Mouse (Mus musculus): Measurements from ENCODE around the gene Ccnd2. TPM values are rescaled to one million over a fixed set of nuclear protein-coding genes. Genes with fewer than 3 reads are reported as not detected.

Gene Ccnd2
- total RNA-seq, 1 experiment from 2014 or later: 374 TPM

DNA sequence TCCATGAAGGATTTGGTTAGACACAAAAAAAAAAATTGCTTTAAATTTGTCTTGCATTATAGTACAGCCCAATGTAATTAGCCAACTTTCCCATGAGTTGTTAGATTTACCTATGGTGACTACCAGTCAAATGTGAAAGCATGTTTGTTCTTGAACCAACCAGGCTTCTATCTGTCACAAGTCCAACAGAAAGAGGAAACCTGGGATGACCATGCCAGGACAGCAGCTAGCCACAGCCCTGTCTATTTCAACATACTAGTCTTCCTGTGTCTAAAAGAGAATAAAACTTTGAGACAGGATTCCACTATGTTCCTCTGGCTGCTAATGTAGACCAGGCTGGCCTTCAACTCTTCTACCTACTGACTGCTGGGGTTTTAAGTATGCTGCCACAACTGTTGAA is 44.6 kb downstream of the Ccnd2 start:
- no peak for DNase-seq

DNA sequence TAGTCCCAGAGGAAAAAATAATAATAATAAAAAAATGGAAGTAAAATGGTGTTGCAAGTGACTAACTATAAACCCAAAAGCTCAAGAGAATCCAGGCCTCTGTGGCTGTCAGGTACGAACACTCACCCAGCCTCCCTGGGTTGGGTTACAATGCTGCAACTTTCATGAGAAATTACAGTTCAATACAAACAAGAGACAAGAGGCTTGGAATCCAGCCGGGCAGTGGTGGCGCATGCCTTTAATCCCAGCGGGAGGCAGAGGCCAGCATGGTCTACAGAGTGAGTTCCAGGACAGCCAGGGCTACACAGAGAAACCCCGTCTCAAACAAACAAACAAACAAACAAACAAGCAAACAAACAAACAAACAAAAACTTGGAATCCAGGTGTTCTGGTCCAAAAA is 45.3 kb downstream of the Ccnd2 start:
- DNase-seq: no peak

- DNase-seq: no peak
Observed at GRCm38 (mm10) chr6:127106189-127106588, 45.8 kb downstream of the Ccnd2 start.

DNA sequence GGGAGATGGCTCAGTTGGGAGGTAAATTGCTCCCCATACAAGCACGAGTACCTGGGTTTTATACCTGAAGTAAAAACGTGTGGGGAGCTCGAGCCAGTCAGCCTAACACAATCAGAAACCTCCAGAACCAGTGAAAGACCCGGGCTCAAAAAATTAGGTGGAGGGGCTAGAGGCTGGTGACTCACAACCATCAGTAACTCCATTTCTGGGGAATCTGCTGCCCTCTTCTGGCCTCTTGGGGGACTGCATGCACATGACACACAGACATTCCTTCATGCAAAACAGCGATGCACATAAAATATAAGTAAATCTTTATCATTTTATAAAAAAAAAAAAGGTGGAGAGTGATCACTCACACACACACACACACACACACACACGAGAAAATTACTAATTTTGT is 46.9 kb downstream of the Ccnd2 start:
- peak; percentile 29 for DNase-seq

DNA sequence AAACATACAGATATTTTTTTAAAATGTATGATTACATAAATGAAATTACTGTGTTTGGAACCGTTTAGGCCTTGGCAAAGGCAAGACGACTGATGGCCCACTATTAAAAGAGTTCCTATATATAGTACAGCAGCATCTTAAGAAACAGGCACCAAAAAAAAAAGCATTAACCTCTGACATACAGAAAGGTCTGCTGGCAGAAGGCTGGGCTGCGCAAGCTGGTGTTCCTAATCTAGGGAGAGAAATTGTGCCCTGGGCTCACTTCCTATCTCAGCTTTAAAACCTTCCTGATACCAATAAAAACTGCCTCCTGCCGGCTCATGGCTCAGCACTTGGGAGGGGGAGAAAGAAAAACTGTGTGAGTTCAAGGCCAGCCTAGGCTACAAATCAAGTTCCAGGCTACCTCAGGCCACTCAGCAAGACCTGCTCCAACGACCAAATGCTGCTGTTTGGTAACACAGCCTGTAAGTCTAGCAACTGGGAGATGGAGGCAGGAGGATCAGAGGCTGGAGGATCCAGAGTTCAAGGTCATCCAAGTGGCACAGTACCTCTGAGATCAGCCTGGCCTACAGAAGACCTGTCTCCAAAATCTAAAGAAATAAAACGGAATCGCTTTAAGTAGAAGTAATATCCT is 47.5 kb downstream of the Ccnd2 start:
- no peak for DNase-seq

DNA sequence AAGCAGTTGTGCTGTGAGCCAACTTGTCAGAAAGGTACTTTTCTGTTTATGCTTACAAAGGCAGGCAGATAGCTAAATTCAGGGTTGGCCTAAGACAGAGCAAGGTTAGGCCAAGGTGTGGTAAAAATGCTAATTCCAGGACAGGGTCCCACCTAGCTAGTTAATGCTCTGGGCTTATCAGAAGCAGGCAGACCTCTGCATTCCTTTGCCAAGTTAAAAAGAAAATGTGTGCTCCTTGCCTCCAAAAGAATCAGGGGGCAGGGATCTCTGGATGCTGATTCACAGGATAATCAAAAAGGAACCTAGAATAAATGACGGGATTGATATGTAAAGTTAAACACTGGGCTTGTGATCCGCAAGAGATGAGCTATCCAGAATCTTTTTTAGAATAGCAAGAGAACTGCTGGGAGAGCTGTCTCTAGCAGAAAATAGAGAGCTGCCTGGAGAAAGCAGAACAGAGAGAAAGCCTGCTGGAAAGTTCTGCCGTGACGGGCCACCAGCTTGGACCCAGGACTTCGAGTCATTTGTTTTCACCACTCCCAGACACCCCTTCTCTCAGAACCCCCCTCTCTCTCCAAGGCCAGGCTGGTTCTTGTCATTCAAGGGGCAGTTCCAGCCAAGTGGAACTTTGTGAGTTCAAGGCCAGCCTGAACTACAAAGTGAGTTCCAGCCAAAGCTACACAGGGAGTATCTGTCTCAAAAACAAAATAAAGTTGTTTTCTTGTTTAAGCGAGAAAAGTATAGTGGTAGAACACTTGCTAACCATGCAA is 48.3 kb downstream of the Ccnd2 start:
- no peak for DNase-seq

GRCm38 (mm10) chr6:127094565-127094964 is 57.4 kb downstream of the Ccnd2 start:
- no peak for DNase-seq

GRCm38 (mm10) chr6:127086739-127087138 is 65.3 kb downstream of the Ccnd2 start:
- DNase-seq: no peak

GRCm38 (mm10) chr6:127081820-127082219 is 70.2 kb downstream of the Ccnd2 start:
- no peak for DNase-seq

DNA sequence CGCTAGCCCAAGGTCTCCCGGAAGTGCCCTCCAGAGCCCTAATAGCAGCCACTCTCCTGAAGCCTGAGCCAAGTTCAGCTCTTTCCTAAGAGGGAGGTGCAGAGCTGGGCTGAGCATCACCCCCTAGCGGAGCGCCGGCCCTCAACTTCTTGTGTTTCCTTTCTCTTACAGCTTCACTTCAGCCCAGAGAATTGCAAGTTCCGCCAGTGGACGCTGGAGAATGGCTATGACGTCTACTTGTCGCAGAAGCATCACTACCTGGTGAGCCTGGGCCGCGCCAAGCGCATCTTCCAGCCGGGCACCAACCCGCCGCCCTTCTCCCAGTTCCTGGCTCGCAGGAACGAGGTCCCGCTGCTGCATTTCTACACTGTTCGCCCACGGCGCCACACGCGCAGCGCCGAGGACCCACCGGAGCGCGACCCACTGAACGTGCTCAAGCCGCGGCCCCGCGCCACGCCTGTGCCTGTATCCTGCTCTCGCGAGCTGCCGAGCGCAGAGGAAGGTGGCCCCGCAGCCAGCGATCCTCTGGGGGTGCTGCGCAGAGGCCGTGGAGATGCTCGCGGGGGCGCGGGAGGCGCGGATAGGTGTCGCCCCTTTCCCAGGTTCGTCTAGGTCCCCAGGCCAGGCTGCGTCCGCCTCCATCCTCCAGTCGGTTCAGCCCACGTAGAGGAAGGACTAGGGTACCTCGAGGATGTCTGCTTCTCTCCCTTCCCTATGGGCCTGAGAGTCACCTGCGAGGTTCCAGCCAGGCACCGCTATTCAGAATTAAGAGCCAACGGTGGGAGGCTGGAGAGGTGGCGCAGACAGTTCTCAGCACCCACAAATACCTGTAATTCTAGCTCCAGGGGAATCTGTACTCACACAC is 71.9 kb downstream of the Ccnd2 start:
- peak; percentile 46 for DNase-seq

Other genes with a start within 250 kb of the Ccnd2 start
- gene Dyrk4, start 230.4 kb downstream of the Ccnd2 start, total RNA-seq (2021): not detected in 2 replicates
- gene Rad51ap1, start 212.6 kb downstream of the Ccnd2 start, total RNA-seq (2021): 3.7 and 5.9 TPM in 2 replicates
- gene D6Wsu163e, start 212.2 kb downstream of the Ccnd2 start, total RNA-seq (2021): 24.7 and 25.1 TPM in 2 replicates
- gene Fgf6, start 136.6 kb downstream of the Ccnd2 start, total RNA-seq (2021): not detected in 2 replicates
- not detected in 2 replicates for gene Fgf23, start 79.3 kb downstream of the Ccnd2 start, total RNA-seq (2021)
- 16.1 and 22.9 TPM in 2 replicates for gene Tigar, start 42.6 kb downstream of the Ccnd2 start, total RNA-seq (2021)

All from adrenal gland, postnatal 25 days (tissue).